Mouse (Mus musculus) left cerebral cortex, adult 8-10 months (tissue): ENCODE measurements around the gene Defa20. TPM values are rescaled to one million over a fixed set of nuclear protein-coding genes. Genes with fewer than 3 reads are reported as not detected.
"Not testable (repeated sequence)": the region's sequence is repeated elsewhere in the genome, so short reads cannot be mapped to it uniquely, and the experiment has no call there.

ENCODE experiments used
- DNase-seq, 2 experiments: peaks; one replicate each; pipeline ENCODE4 v3.0.0; 2022; ENCODE audit warnings: low spot score in 2 of 2
- total RNA-seq, 4 experiments: library from RNA; stranded (reverse); gene quantifications; 2 replicates each; pipeline ENCODE4 v1.2.4; 2022

The Defa20 gene
- not detected for total RNA-seq

DNA sequence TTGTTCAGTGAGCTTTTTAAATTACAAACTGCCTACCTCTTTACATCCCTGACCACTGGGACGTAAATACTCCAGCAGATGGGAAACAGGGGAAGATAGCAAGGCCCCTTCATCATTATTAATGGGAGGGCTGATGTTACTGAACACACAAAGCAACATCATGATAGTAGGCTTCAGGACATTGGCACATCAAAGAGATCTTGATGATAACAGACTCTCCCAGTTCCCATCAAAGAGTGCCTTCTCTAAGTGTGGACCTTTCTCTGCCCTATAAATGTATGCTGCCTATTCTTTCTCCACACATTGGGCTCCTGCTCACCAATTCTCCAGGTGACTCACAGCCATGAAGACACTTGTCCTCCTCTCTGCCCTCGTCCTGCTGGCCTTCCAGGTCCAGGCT lies at the start of gene Defa20:
Gene Defa20, plus strand, starts transcription at position 301 of the 400 bp plus-strand sequence.
- DNase-seq = not testable (repeated sequence)

DNA sequence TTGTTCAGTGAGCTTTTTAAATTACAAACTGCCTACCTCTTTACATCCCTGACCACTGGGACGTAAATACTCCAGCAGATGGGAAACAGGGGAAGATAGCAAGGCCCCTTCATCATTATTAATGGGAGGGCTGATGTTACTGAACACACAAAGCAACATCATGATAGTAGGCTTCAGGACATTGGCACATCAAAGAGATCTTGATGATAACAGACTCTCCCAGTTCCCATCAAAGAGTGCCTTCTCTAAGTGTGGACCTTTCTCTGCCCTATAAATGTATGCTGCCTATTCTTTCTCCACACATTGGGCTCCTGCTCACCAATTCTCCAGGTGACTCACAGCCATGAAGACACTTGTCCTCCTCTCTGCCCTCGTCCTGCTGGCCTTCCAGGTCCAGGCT lies 19.7 kb downstream of the Defa20 start, which contains the start of gene Defa32:
Gene Defa32, plus strand, starts transcription at position 301 of the 400 bp plus-strand sequence.
- DNase-seq = not testable (repeated sequence)

Other genes starting within 250 kb of the Defa20 start
- not detected for gene Defa27, start 193.7 kb upstream of the Defa20 start, total RNA-seq
- gene Defa29, start 182.2 kb upstream of the Defa20 start, total RNA-seq = not detected
- gene Defa2, start 130.7 kb upstream of the Defa20 start, total RNA-seq = not detected
- not detected for gene Defa33, start 117.4 kb upstream of the Defa20 start, total RNA-seq
- not detected for gene Defa36, start 81.8 kb upstream of the Defa20 start, total RNA-seq
- not detected for gene Gm7849, start 52.7 kb upstream of the Defa20 start, total RNA-seq
- gene Defa32, start 19.8 kb downstream of the Defa20 start, total RNA-seq = not detected
- not detected for gene Defa37, start 56.1 kb downstream of the Defa20 start, total RNA-seq
- gene Defa28, start 73.7 kb downstream of the Defa20 start, total RNA-seq = not detected
- gene Gm7861, start 85.2 kb downstream of the Defa20 start, total RNA-seq = not detected
- not detected for gene Defa26, start 108.9 kb downstream of the Defa20 start, total RNA-seq
- not detected for gene Defa17, start 146.5 kb downstream of the Defa20 start, total RNA-seq
- gene Defa34, start 156.5 kb downstream of the Defa20 start, total RNA-seq = not detected
- not detected for gene AY761184, start 194.4 kb downstream of the Defa20 start, total RNA-seq
- not detected for gene Defa24, start 225.2 kb downstream of the Defa20 start, total RNA-seq